Mouse (Mus musculus) cortical plate, adult 2 months (tissue): ENCODE results near the gene Katnal1.

Source experiments
- CTCF ChIP-seq: fragments of 200-500 bp; IDR thresholded peaks from 2 replicates; pipeline ENCODE4 v1.5.1; 2011; ENCODE audit warnings: mild to moderate bottlenecking, control low read depth, low read length; ENCODE audit not compliant: insufficient read depth; ENCODE audit errors: extremely low read depth
- POLR2A ChIP-seq: fragments of 200-500 bp; IDR thresholded peaks from 2 replicates; pipeline ENCODE4 v1.6.1; 2011; ENCODE audit warnings: mild to moderate bottlenecking, low read length, control low read depth; ENCODE audit not compliant: insufficient read depth; ENCODE audit errors: extremely low read depth

DNA sequence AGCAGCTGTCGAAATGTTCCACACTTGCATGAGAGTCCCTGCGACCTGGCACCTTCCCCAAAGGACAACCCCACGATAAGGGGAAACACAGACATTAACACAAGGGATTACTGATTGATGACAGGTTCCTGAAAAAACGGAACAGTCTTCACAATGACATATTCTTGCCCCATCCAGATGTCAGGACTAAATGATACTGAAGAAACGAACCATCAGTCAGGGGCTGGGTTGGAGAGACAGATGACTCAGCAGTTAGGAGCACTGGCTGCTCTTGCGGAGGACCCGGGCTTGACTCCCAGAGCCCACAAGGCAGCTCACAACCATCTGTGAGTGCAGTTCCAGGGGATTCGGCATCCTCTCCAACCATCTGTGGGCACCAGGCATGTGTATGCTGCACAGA lies 67.0 kb downstream of the Katnal1 start:
- TF ChIP-seq CTCF (no peak), POLR2A (no peak)
